Mouse (Mus musculus): Measurements from ENCODE around the gene Mlh3. TPM values are rescaled to one million over a fixed set of nuclear protein-coding genes. Genes with fewer than 3 reads are reported as not detected.

Gene Mlh3
- polyA plus RNA-seq, 1 experiment = 0.82 TPM

DNA sequence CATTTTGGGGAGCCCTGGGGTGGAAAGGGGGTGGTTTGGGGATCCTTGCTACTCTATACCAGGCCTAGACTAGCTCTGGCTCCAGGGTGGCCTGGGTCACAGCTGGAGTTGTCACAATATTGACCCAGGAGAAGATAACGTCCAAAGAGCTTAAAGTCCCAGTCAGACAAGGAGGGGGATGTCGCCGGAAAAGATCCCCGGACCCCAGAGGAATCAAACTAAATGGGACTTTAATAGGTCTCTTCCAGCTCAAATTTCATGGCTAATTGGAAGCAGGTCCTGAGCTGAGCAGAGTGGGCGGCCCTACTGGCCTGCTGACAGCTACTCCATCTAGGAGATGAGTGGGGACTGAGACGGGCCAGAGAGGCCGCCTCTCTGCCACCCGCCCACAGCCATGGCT, 72.5 kb downstream of the Mlh3 start:
- Histone ChIP-seq H3K79me3 (ENCODE audit: low read depth) (no peaks in the 10 kb centered on the region), H3K4me3 (ENCODE audit: insufficient read depth, poor library complexity, severe bottlenecking) (no peak overlapping the region), H3K79me2 (ENCODE audit: control insufficient read depth, insufficient read depth) (no peaks in the 10 kb centered on the region), H3K36me3 (ENCODE audit: control insufficient read depth, insufficient read depth) (no peaks in the 10 kb centered on the region), H3K27me3 (ENCODE audit: control insufficient read depth, insufficient read depth, insufficient read length) (no peaks in the 10 kb centered on the region), H3ac (ENCODE audit: control insufficient read depth, insufficient read length, low read depth) (no peak overlapping the region)
- no peak for TF ChIP-seq USF1 (IDR thresholded peaks at IDR 0.05; ENCODE audit: low read depth)
- TF ChIP-seq MYOD1 (IDR thresholded peaks at IDR 0.05; ENCODE audit: control insufficient read depth, insufficient read length, low read depth) = no peak
- TF ChIP-seq MAX (IDR thresholded peaks at IDR 0.05) = no peak
- TF ChIP-seq CTCF (IDR thresholded peaks at IDR 0.05; ENCODE audit: control insufficient read depth, insufficient read depth, insufficient read length) = no peak
- no peak for TF ChIP-seq CEBPB (IDR thresholded peaks at IDR 0.05; ENCODE audit: low read depth)
- TF ChIP-seq MYOG (IDR thresholded peaks at IDR 0.05; ENCODE audit: control insufficient read depth, extremely low read depth, insufficient read length) = no peak
- TF ChIP-seq FOSL1 (IDR thresholded peaks at IDR 0.05; ENCODE audit: insufficient read depth, low read length, poor library complexity, severe bottlenecking) = no peak

DNA sequence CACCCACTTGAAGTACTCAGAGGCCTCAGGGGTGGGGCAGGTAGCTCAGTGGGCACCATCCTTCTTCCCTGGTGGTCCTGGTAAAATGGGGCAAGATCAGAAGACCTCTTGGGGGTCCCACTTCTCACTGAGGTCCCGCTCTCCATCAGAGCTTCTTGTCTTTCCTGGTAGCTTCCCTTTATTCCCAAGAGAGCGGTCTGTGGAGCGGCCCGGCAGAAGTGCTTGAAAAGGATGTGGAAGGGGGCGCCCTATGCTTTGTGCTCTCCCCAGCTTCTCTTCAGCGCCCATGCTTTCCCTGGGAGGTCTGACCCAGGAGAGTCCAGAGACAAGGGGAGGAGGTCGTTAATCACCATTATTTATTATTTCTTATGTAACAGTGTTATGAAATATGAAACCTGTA, 73.0 kb downstream of the Mlh3 start:
- TF ChIP-seq MYOD1 (IDR thresholded peaks at IDR 0.05; ENCODE audit: control insufficient read depth, insufficient read length, low read depth) (no peak), USF1 (IDR thresholded peaks at IDR 0.05; ENCODE audit: low read depth) (no peak), CTCF (IDR thresholded peaks at IDR 0.05; ENCODE audit: control insufficient read depth, insufficient read depth, insufficient read length) (no peak), MYOG (IDR thresholded peaks at IDR 0.05; ENCODE audit: control insufficient read depth, extremely low read depth, insufficient read length) (no peak), FOSL1 (IDR thresholded peaks at IDR 0.05; ENCODE audit: insufficient read depth, low read length, poor library complexity, severe bottlenecking) (no peak), MAX (IDR thresholded peaks at IDR 0.05) (no peak), CEBPB (IDR thresholded peaks at IDR 0.05; ENCODE audit: low read depth) (no peak)
- Histone ChIP-seq H3K27me3 (ENCODE audit: control insufficient read depth, insufficient read depth, insufficient read length) (no peaks in the 10 kb centered on the region), H3K79me3 (ENCODE audit: low read depth) (no peaks in the 10 kb centered on the region), H3K4me3 (ENCODE audit: insufficient read depth, poor library complexity, severe bottlenecking) (no peak overlapping the region), H3ac (ENCODE audit: control insufficient read depth, insufficient read length, low read depth) (no peak overlapping the region), H3K36me3 (ENCODE audit: control insufficient read depth, insufficient read depth) (no peaks in the 10 kb centered on the region), H3K79me2 (ENCODE audit: control insufficient read depth, insufficient read depth) (no peaks in the 10 kb centered on the region)

DNA sequence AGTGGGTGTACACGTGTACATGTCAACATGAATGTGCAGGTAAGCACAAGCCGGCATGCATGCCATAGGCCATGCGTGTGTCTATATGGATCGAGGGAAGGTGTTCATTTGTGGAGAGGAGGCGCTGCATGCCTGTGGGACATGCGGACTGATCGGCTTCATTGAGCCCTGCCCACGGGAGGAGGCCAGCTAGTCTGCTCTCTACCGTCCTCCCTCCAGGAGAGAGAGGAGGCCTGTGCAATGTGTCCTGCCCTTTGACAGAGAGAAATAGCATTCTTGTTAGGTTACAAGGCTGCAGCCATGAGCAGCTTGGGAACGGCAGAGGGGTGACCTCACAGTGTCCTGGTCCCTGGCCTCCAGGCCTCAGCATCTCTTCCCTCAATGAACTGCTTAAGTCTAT, 74.2 kb downstream of the Mlh3 start:
- H3K36me3 ChIP-seq (ENCODE audit: control insufficient read depth, insufficient read depth) = no peaks in the 10 kb centered on the region
- no peaks in the 10 kb centered on the region for H3K27me3 ChIP-seq (ENCODE audit: control insufficient read depth, insufficient read depth, insufficient read length)
- no peak overlapping the region for H3K4me3 ChIP-seq (ENCODE audit: insufficient read depth, poor library complexity, severe bottlenecking)
- H3ac ChIP-seq (ENCODE audit: control insufficient read depth, insufficient read length, low read depth) = no peak overlapping the region
- H3K79me3 ChIP-seq (ENCODE audit: low read depth) = no peaks in the 10 kb centered on the region
- H3K79me2 ChIP-seq (ENCODE audit: control insufficient read depth, insufficient read depth) = no peaks in the 10 kb centered on the region
- TF ChIP-seq MYOD1 (IDR thresholded peaks at IDR 0.05; ENCODE audit: control insufficient read depth, insufficient read length, low read depth) (no peak), MYOG (IDR thresholded peaks at IDR 0.05; ENCODE audit: control insufficient read depth, extremely low read depth, insufficient read length) (no peak), USF1 (IDR thresholded peaks at IDR 0.05; ENCODE audit: low read depth) (no peak), MAX (IDR thresholded peaks at IDR 0.05) (no peak), CTCF (IDR thresholded peaks at IDR 0.05; ENCODE audit: control insufficient read depth, insufficient read depth, insufficient read length) (no peak), FOSL1 (IDR thresholded peaks at IDR 0.05; ENCODE audit: insufficient read depth, low read length, poor library complexity, severe bottlenecking) (no peak), CEBPB (IDR thresholded peaks at IDR 0.05; ENCODE audit: low read depth) (no peak)

DNA sequence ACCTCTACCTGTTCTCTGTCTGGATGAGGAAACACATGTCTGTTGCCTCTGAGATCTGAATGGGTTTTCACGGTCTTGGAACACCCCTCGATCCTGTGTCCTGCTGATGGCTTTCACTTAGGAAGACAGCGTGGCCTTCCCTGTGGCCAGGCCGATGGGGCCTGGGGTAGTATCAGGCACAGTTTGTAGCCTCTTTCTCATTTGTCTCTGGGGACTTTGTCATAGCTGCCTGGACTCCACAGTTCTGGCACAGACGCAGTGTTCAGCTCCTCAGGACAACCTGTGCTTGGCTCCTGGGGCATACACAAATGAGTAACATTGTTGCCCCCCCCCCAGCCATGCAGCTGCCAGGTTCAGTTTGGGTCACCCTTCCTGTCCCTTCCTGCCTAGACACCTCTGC, 75.3 kb downstream of the Mlh3 start:
- H3K79me2 ChIP-seq (ENCODE audit: control insufficient read depth, insufficient read depth) = no peaks in the 10 kb centered on the region
- no peak overlapping the region for H3ac ChIP-seq (ENCODE audit: control insufficient read depth, insufficient read length, low read depth)
- H3K4me3 ChIP-seq (ENCODE audit: insufficient read depth, poor library complexity, severe bottlenecking) = no peak overlapping the region
- no peaks in the 10 kb centered on the region for H3K27me3 ChIP-seq (ENCODE audit: control insufficient read depth, insufficient read depth, insufficient read length)
- no peak for TF ChIP-seq MYOG (IDR thresholded peaks at IDR 0.05; ENCODE audit: control insufficient read depth, extremely low read depth, insufficient read length)
- TF ChIP-seq FOSL1 (IDR thresholded peaks at IDR 0.05; ENCODE audit: insufficient read depth, low read length, poor library complexity, severe bottlenecking) = no peak
- TF ChIP-seq CEBPB (IDR thresholded peaks at IDR 0.05; ENCODE audit: low read depth) = no peak
- no peak for TF ChIP-seq USF1 (IDR thresholded peaks at IDR 0.05; ENCODE audit: low read depth)
- no peak for TF ChIP-seq CTCF (IDR thresholded peaks at IDR 0.05; ENCODE audit: control insufficient read depth, insufficient read depth, insufficient read length)
- no peak for TF ChIP-seq MAX (IDR thresholded peaks at IDR 0.05)
- no peak for TF ChIP-seq MYOD1 (IDR thresholded peaks at IDR 0.05; ENCODE audit: control insufficient read depth, insufficient read length, low read depth)
- H3K36me3 ChIP-seq (ENCODE audit: control insufficient read depth, insufficient read depth) = no peaks in the 10 kb centered on the region
- H3K79me3 ChIP-seq (ENCODE audit: low read depth) = no peaks in the 10 kb centered on the region

DNA sequence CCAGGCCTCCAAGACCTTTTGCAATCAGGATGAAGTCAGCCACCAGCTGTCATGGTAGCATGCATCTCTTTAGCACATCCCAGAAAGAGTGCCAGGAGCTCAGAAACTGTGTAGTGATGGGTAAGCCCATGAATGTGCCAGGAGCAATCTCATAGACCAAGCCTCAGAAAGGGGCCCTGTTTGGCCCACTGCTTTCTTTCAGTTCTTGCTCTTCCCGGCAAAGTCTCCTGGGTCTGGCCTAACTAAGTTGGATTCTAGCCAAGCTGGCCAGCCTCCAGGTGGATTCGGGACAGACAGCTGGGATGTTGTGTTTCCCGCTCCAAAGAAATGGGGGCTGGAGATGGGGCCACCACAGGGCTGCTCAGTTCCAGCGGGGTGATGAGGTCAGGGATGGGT, 75.8 kb downstream of the Mlh3 start:
- Histone ChIP-seq H3K79me2 (ENCODE audit: control insufficient read depth, insufficient read depth) (no peaks in the 10 kb centered on the region), H3K4me3 (ENCODE audit: insufficient read depth, poor library complexity, severe bottlenecking) (no peak overlapping the region), H3K79me3 (ENCODE audit: low read depth) (no peaks in the 10 kb centered on the region), H3K27me3 (ENCODE audit: control insufficient read depth, insufficient read depth, insufficient read length) (no peaks in the 10 kb centered on the region), H3ac (ENCODE audit: control insufficient read depth, insufficient read length, low read depth) (no peak overlapping the region), H3K36me3 (ENCODE audit: control insufficient read depth, insufficient read depth) (no peaks in the 10 kb centered on the region)
- TF ChIP-seq CTCF (IDR thresholded peaks at IDR 0.05; ENCODE audit: control insufficient read depth, insufficient read depth, insufficient read length) = no peak
- no peak for TF ChIP-seq MAX (IDR thresholded peaks at IDR 0.05)
- TF ChIP-seq MYOG (IDR thresholded peaks at IDR 0.05; ENCODE audit: control insufficient read depth, extremely low read depth, insufficient read length) = no peak
- no peak for TF ChIP-seq MYOD1 (IDR thresholded peaks at IDR 0.05; ENCODE audit: control insufficient read depth, insufficient read length, low read depth)
- TF ChIP-seq CEBPB (IDR thresholded peaks at IDR 0.05; ENCODE audit: low read depth) = peak; percentile 23
- no peak for TF ChIP-seq USF1 (IDR thresholded peaks at IDR 0.05; ENCODE audit: low read depth)
- TF ChIP-seq FOSL1 (IDR thresholded peaks at IDR 0.05; ENCODE audit: insufficient read depth, low read length, poor library complexity, severe bottlenecking) = no peak
